Mouse (Mus musculus) colon, adult 2 months (tissue): ENCODE data around the gene Trim30a. TPM values are rescaled to one million over a fixed set of nuclear protein-coding genes. Genes with fewer than 3 reads are reported as not detected.

Experiments used
- polyA plus RNA-seq: library from polyadenylated mRNA; depleted of rRNA; stranded (reverse); fragments of >200 nt; gene quantifications from 2 replicates; pipeline ENCODE4 v1.2.3, GENCODE M21; 2012; rRNA removed

Gene Trim30a
- 0.77 and 0.94 TPM in 2 replicates for polyA plus RNA-seq

GRCm38 (mm10) chr7:104465065-104465744, at the start of gene Trim30a:
Gene Trim30a, minus strand, starts transcription at chr7:104465193.

GRCm38 (mm10) chr7:104507421-104508065, 42.5 kb upstream of the Trim30a start, which contains the start of gene Trim30d:
Gene Trim30d, minus strand, starts transcription at chr7:104507849.

GRCm38 (mm10) chr7:104400698-104401097, 64.3 kb downstream of the Trim30a start, which contains the start of gene Trim30c:
Gene Trim30c, minus strand, starts transcription at chr7:104400837.

GRCm38 (mm10) chr7:104369736-104370414, 95.1 kb downstream of the Trim30a start, which contains the start of gene Trim30b:
Gene Trim30b, minus strand, starts transcription at chr7:104369884.

Other genes starting within 250 kb of the Trim30a start
- 4.6 and 4.8 TPM in 2 replicates for gene Trim6, start 246.4 kb downstream of the Trim30a start, polyA plus RNA-seq
- gene Trim34a, start 220.7 kb downstream of the Trim30a start, polyA plus RNA-seq = 2.0 and 2.5 TPM in 2 replicates
- 0.21 TPM in 2 replicates for gene Trim5, start 177.1 kb downstream of the Trim30a start, polyA plus RNA-seq
- 2.3 TPM in 2 replicates for gene Trim12a, start 149.7 kb downstream of the Trim30a start, polyA plus RNA-seq
- gene Trim34b, start 135.7 kb downstream of the Trim30a start, polyA plus RNA-seq = 1.4 and 2.2 TPM in 2 replicates
- 2.0 and 2.3 TPM in 2 replicates for gene Trim12c, start 111.8 kb downstream of the Trim30a start, polyA plus RNA-seq
- 0.06 TPM in 1 of 2 replicates, not detected in the other for gene Trim30b, start 95.3 kb downstream of the Trim30a start, polyA plus RNA-seq
- 0.08 TPM in 1 of 2 replicates, not detected in the other for gene Trim30c, start 64.4 kb downstream of the Trim30a start, polyA plus RNA-seq
- gene Trim30d, start 42.7 kb upstream of the Trim30a start, polyA plus RNA-seq = 1.6 and 2.0 TPM in 2 replicates
- gene Olfr651, start 84.9 kb upstream of the Trim30a start, polyA plus RNA-seq = not detected in 2 replicates
- not detected in 2 replicates for gene Olfr652, start 95.7 kb upstream of the Trim30a start, polyA plus RNA-seq
- gene Olfr653, start 112.1 kb upstream of the Trim30a start, polyA plus RNA-seq = not detected in 2 replicates
- gene Olfr654, start 121.8 kb upstream of the Trim30a start, polyA plus RNA-seq = not detected in 2 replicates
- gene Olfr655, start 136.6 kb upstream of the Trim30a start, polyA plus RNA-seq = 0.17 TPM in 1 of 2 replicates, not detected in the other
- gene Olfr656, start 148.8 kb upstream of the Trim30a start, polyA plus RNA-seq = not detected in 2 replicates
- not detected in 2 replicates for gene Olfr657, start 159.6 kb upstream of the Trim30a start, polyA plus RNA-seq
- gene Olfr658, start 182.1 kb upstream of the Trim30a start, polyA plus RNA-seq = 0.07 and 0.08 TPM in 2 replicates
- gene Olfr659, start 201.6 kb upstream of the Trim30a start, polyA plus RNA-seq = not detected in 2 replicates
- not detected in 2 replicates for gene Olfr661, start 221.3 kb upstream of the Trim30a start, polyA plus RNA-seq